Mouse (Mus musculus) neural tube, embryonic 10.5 days (tissue): ENCODE measurements around the gene Popdc3.
"Not testable (repeated sequence)": the region's sequence is repeated elsewhere in the genome, so short reads cannot be mapped to it uniquely, and the experiment has no call there.

ENCODE experiments used
- DNase-seq: peaks from one replicate; pipeline ENCODE4 v3.0.0-alpha.2; 2017; ENCODE audit warnings: low spot score; ENCODE audit errors: extremely low spot score

The Popdc3 gene

GRCm38 (mm10) chr10:45177798-45178197 is at the start of gene Popdc3:
TSS of gene Popdc3 (plus strand) at chr10:45178098.
- DNase-seq, result not testable (repeated sequence)

DNA sequence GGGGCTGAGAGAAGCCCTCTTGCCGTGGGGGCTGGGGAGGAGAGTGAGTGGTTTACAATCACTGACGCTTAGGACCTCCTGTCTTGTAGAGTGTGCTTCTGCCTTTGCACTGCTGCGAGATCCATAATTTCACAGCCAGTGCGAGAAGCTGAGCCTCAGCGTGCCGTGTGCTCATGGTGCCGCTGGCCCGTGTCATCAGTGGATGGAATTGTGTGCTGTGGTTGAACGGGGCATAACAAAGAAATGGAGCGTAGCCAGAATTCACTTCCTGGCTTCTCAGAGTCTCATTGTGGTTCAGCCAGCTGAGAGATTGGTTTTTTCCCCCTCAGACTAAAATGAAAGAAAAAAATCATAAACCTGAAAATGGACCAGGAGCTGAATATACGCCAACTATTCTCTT is 48.8 kb upstream of the Popdc3 start:
- DNase-seq, result no peak

- no peak for DNase-seq
These were observed 47.9 kb upstream of the Popdc3 start for GRCm38 (mm10) chr10:45130004-45130403.

GRCm38 (mm10) chr10:45132371-45132770 is 45.5 kb upstream of the Popdc3 start:
- no peak for DNase-seq

DNA sequence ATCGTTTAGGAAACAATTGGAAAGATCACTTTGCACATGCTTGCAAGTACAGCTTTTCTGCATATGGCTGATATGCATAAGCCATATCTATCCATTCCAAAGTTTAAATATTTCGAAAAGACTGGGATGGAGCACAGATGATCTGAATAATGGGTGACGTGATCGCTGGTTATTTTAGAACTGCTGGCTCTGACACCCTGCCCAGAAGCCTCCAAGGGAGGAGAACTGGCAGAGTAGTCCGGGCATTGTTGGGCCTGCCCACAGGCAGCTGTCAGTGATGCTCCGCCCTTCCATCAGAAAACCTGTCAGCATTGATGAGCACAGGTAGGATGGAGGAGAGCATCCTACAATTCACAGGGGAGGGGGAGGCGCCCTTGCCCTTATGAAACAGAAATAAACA is 41.1 kb upstream of the Popdc3 start:
- DNase-seq, result no peak

DNA sequence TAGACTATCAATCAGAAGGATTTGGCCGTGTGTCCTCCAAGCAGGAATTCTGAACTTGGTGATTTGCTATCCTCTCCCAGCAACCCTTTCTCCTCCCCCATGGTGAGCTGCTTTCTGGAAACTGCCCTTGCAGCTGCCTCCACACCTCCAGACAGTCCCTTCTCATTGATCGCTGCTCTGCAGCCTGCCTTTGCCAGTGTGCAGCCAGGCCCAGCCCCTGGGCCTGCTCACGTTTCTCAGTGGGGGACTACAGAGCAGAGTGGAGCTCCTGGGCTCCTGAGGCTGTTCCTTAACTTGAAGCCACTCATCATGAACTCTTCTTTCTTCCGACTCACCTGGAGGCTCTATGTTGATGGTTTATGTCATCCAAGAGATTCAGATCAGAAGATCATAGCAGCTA is 38.0 kb upstream of the Popdc3 start:
- DNase-seq, result no peak

DNA sequence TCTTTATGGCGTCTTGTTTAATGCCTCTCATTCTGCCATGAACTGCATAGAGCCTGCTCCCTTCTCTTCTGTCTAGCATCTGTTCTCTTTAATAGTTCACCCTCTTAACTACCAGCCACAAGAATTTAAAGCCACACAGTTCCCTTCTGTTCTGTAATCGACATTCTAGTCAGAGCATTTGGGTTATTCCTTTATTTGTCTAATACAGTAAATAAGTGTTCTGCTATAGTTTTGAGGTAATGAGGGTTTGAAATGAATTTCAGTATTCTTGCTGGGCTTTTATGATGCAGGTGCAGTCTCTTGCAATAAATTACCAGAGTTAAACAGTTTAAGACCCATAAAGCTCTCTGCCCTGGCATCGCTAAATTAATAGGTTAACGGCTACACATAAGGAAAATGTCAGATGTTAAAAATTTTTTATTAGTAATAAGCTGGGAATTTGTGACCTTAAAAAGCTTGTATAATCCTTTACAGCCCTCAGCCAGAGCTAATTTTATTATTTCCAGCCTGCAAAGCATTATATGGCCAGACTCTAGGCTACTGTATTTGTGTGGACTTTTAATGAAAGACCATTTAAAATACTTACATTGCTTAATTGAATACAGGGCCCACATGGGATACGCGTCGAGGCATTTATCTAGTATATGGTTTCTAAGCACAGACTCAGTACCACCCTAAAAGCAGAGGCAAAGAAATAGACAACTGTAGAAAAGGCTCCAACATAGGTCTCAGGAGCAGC is 37.3 kb upstream of the Popdc3 start:
- DNase-seq, result no peak

DNA sequence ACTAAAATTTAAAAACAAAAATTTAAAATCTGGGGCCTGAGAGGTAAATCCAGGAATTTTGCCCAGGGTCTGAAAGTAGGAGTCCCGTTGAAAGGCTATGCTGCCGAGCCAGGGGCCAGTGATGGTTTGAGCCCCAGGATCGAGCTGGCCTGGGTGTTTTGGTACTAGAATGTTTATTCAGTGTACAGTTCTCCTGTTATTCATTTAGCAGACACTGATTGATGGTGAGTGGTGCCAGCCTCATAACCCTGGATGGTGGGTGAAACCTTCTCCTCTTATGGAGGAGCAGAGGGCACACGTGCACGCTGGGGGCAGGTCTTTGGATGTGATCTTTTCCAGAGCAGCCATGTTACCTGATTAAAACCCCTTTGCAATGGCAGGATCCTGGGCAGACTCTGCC is 35.5 kb upstream of the Popdc3 start:
- no peak for DNase-seq

DNA sequence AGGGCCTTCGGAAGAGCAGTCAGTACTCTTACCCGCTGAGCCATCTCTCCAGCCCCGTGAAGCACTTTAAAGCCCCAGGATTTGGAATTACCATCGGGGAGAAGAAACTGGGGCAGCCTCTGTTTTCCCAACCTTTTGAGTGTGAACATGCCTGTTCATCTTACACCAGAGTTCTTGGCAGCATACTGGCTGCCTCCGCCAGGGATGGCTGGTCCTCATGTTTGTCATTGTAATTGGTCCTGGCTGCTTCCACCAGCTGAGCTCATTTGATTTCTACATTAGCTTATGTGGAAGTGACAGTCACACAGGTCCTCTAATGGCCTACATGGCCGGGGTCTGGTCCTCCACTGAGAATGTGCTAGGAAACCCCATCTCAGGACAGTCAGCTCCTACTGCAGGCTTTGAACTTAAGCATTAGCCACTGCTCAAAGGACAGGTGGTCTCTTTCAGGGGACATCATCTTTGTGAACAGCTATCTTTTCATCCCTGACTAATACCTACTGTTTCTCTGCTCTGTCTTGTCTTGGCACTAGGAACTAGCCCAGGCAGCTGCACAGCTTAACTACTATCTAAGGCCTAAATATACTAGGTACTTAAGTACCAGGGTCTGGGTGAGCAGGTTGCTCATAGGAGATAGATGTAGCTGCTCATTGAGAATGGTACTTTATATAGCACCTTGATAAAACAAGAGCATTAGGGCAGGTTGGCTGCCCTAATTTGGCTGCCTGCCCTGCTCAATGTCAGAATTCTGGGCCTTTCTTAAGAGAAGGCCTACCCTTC is 33.7 kb upstream of the Popdc3 start:
- no peak for DNase-seq

GRCm38 (mm10) chr10:45146821-45147220 is 31.1 kb upstream of the Popdc3 start:
- no peak for DNase-seq

DNA sequence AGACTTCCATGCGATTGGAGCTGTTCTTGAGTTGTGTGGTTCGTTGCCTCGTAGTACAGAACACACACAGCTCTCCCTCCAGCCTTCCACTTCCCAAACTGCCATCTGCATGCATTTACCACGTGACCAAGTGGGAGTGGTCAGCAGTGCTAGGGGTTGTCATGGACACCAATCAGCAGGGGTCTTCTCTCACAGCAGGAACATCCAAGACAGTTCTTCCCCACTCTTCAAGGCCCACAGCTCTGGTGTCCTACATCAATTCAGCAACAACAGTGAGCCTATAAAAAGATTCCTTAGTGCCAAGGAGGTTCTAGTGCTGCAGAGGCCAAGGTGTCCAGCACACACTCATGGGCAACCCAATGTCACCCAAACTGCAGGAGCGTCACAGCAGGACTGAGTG is 26.8 kb upstream of the Popdc3 start:
- DNase-seq, result peak; percentile 29

DNA sequence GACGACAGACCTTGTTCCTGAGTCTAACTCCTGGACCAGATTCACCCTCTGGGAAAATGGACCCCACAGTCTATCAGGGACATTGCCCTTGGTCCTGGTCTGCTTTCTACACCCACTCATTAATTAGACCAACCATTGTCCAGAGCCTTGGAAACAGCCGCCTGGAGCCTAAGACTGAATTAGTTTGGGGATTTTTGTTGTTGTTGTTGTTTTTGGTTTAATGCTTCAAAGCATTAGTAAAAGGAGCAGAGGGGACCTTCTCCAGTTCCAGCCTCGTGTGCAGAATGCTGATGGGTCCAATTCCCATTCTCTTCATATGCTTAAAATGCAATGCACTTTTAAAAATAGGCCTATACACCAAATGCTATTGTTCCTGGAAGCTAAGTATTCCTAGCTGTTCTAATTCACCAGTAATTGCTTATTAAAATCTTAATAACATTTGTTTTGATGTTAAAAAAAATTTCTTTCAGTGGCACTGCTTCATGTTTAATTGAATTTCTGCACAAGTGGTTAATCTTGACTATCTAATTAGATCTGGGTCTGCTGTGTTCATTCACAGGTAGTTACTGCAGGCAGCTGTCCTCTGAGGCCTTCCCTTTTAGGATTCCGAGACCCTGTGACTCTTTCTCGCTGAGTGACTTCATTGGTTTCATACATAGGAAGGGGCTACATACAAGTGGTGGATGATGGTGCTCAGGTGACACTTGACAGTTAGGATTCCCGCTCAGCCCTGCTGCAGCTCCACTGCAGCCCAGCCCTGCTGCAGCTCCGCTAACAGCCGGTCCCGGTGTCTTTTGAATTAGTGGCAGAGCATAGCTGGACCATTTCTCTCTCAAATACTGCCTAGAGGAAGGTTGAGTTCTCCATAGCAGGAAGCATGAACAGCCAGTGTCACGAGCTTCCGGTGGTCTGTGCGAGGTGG is 25.9 kb upstream of the Popdc3 start:
- DNase-seq, result no peak

- no peak for DNase-seq
These were observed 23.3 kb upstream of the Popdc3 start for GRCm38 (mm10) chr10:45154557-45155060.

- no peak for DNase-seq
These were observed 12.0 kb upstream of the Popdc3 start for GRCm38 (mm10) chr10:45165851-45166250.

DNA sequence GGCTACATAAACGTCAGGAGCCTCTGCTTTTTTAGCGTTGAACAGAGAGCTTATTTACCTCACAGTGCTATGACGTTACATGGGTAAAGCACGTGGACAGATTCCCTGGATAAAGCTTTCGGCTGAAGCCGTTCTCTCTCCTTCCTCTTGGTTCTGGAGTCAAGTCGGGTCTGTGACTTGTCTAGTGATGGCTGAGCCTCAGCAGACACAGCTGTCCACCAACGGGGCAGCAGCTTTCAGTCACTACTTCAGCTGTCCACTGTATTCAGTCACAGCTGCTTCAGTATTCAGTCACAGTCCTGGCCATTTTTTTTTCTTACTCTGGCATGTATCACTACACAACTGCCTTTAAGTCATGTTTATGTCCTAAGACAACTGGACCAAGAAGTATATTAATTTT is 4.0 kb upstream of the Popdc3 start:
- DNase-seq, result no peak

GRCm38 (mm10) chr10:45174345-45174744 is 3.6 kb upstream of the Popdc3 start:
- DNase-seq, result no peak

GRCm38 (mm10) chr10:45180677-45181326 is 2.9 kb downstream of the Popdc3 start:
- no peak for DNase-seq

GRCm38 (mm10) chr10:45181344-45181743 is 3.4 kb downstream of the Popdc3 start:
- no peak for DNase-seq

DNA sequence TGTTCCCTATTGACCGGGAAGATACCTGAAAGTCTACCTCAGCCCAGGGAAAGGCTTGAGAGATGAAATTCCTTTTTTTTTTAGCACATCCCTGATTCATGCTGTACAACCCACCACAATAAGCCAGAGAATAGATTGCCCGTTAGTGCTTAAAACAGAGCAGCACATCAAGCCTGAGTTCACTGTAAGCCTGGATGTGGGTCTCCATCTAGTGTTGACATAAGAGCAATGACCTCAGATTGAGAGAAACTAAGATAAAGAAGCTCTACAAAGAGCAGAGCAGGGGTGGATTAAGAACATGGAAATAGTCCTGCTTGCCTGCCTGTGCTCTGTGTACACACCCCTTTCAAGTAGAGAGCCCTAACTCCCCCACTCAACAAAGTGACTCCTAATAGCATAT is 7.6 kb downstream of the Popdc3 start:
- peak; percentile 2 for DNase-seq

GRCm38 (mm10) chr10:45193330-45194310 is 15.7 kb downstream of the Popdc3 start:
- DNase-seq, result no peak
